Mouse (Mus musculus) MEL (cell line): ENCODE data around the gene Prkx. TPM values are rescaled to one million over a fixed set of nuclear protein-coding genes. Genes with fewer than 3 reads are reported as not detected.

Experiments
- DNase-seq: peaks from one replicate; pipeline ENCODE4 v3.0.0; 2011; ENCODE audit warnings: low read depth, low spot score
- H3K27ac ChIP-seq: 2 replicates; pipeline ENCODE4 v1.5.1; 2012; ENCODE audit warnings: low read depth, mild to moderate bottlenecking, control low read depth, low read length, moderate library complexity; ENCODE audit not compliant: control insufficient read depth
- H3K27me3 ChIP-seq, 2 experiments: fragments of 150-350 bp in 1 of 2; sonication (generic) in 1 of 2; 2 replicates each; pipeline ENCODE4 v1.6.1; 2012; ENCODE audit warnings: low read length in 2 of 2, mild to moderate bottlenecking in 2 of 2, improper control_type of control experiment in 1 of 2, moderate library complexity in 1 of 2; ENCODE audit not compliant: insufficient read depth in 2 of 2, control insufficient read depth in 1 of 2
- H3K36me3 ChIP-seq, 2 experiments: 2 replicates each; pipeline ENCODE4 v1.6.1; 2012 to 2014; ENCODE audit warnings: low read length in 2 of 2, improper control_type of control experiment in 1 of 2, inconsistent platforms in 1 of 2, mild to moderate bottlenecking in 1 of 2; ENCODE audit not compliant: insufficient read depth in 2 of 2, control insufficient read depth in 1 of 2
- H3K4me1 ChIP-seq, 2 experiments: fragments of 150-350 bp in 1 of 2; sonication (generic) in 1 of 2; 2 replicates each; pipeline ENCODE4 v1.6.1; 2012; ENCODE audit warnings: low read length in 2 of 2, improper control_type of control experiment in 1 of 2, mild to moderate bottlenecking in 1 of 2; ENCODE audit not compliant: insufficient read depth in 2 of 2, control insufficient read depth in 1 of 2
- H3K4me3 ChIP-seq, 2 experiments: fragments of 150-350 bp in 1 of 2; sonication (generic) in 1 of 2; 2 replicates each; pipeline ENCODE4 v1.5.1; 2012; ENCODE audit warnings: low read depth in 2 of 2, low read length in 2 of 2, mild to moderate bottlenecking in 2 of 2, moderate library complexity in 2 of 2, control low read depth in 1 of 2, improper control_type of control experiment in 1 of 2; ENCODE audit not compliant: control insufficient read depth in 1 of 2, insufficient read depth in 1 of 2
- H3K79me2 ChIP-seq: 2 replicates; pipeline ENCODE4 v1.6.1; 2012; ENCODE audit warnings: mild to moderate bottlenecking, low read length, moderate library complexity; ENCODE audit not compliant: control insufficient read depth, poor library complexity, insufficient read depth
- H3K9ac ChIP-seq: 2 replicates; pipeline ENCODE4 v1.6.1; 2012; ENCODE audit warnings: low read depth, mild to moderate bottlenecking, control low read depth, low read length, moderate library complexity; ENCODE audit not compliant: control insufficient read depth, poor library complexity, severe bottlenecking
- H3K9me3 ChIP-seq: fragments of 150-350 bp; sonication (generic); replicated peaks from 2 replicates; pipeline ENCODE4 v1.6.1; 2012; ENCODE audit warnings: mild to moderate bottlenecking, low read length, improper control_type of control experiment, moderate library complexity; ENCODE audit not compliant: insufficient read depth
- CHD2 ChIP-seq: IDR thresholded peaks from 2 replicates; pipeline ENCODE4 v1.6.1; 2011; ENCODE audit warnings: low read length, improper control_type of control experiment
- E2F4 ChIP-seq: IDR thresholded peaks from 2 replicates; pipeline ENCODE4 v1.6.1; 2011; ENCODE audit warnings: low read depth, low read length, improper control_type of control experiment, borderline replicate concordance
- ELF1 ChIP-seq: IDR thresholded peaks from 2 replicates; pipeline ENCODE4 v1.6.1; 2014; ENCODE audit warnings: low read depth, mild to moderate bottlenecking, inconsistent platforms, low read length, improper control_type of control experiment, moderate library complexity
- EP300 ChIP-seq, 2 experiments: IDR thresholded peaks; 2 replicates each; pipeline ENCODE4 v1.6.1; 2011; ENCODE audit warnings: improper control_type of control experiment in 2 of 2, low read length in 2 of 2, low read depth in 1 of 2, mild to moderate bottlenecking in 1 of 2
- GATA1 ChIP-seq: IDR thresholded peaks from 2 replicates; pipeline ENCODE4 v1.6.1; 2011; ENCODE audit warnings: low read depth, low read length, improper control_type of control experiment
- JUND ChIP-seq: IDR thresholded peaks from 2 replicates; pipeline ENCODE4 v1.6.1; 2011; ENCODE audit warnings: low read depth, mild to moderate bottlenecking, improper control_type of control experiment, low read length
- MAFK ChIP-seq: IDR thresholded peaks from 2 replicates; pipeline ENCODE4 v1.6.1; 2011; ENCODE audit warnings: low read depth, mild to moderate bottlenecking, low read length, improper control_type of control experiment, borderline replicate concordance
- MAX ChIP-seq: IDR thresholded peaks from 2 replicates; pipeline ENCODE4 v1.6.1; 2011; ENCODE audit warnings: low read length, improper control_type of control experiment
- MAZ ChIP-seq: IDR thresholded peaks from 2 replicates; pipeline ENCODE4 v1.6.1; 2012; ENCODE audit warnings: low read depth, mild to moderate bottlenecking, inconsistent platforms, low read length, improper control_type of control experiment
- MEF2A ChIP-seq: IDR thresholded peaks from 2 replicates; pipeline ENCODE4 v1.6.1; 2014; ENCODE audit warnings: low read depth, mild to moderate bottlenecking, inconsistent platforms, low read length, improper control_type of control experiment; ENCODE audit not compliant: poor library complexity, insufficient replicate concordance, severe bottlenecking; ENCODE audit errors: extremely low read depth
- POLR2AphosphoS2 ChIP-seq: IDR thresholded peaks from 2 replicates; pipeline ENCODE4 v1.6.1; 2011; ENCODE audit warnings: low read length, improper control_type of control experiment
- SIN3A ChIP-seq: IDR thresholded peaks from 2 replicates; pipeline ENCODE4 v1.6.1; 2012; ENCODE audit warnings: low read length, improper control_type of control experiment, inconsistent platforms
- SMC3 ChIP-seq: IDR thresholded peaks from 2 replicates; pipeline ENCODE4 v1.6.1; 2011; ENCODE audit warnings: low read depth, low read length, improper control_type of control experiment
- TBP ChIP-seq: IDR thresholded peaks from 2 replicates; pipeline ENCODE4 v1.8.0; 2011; ENCODE audit warnings: low read depth, low read length, improper control_type of control experiment
- USF2 ChIP-seq, 2 experiments: IDR thresholded peaks; 2 replicates each; pipeline ENCODE4 v1.6.1; 2011 to 2012; ENCODE audit warnings: improper control_type of control experiment in 2 of 2, low read length in 2 of 2, borderline replicate concordance in 1 of 2, inconsistent platforms in 1 of 2, low read depth in 1 of 2, mild to moderate bottlenecking in 1 of 2; ENCODE audit not compliant: insufficient read depth in 1 of 2
- ZKSCAN1 ChIP-seq: IDR thresholded peaks from 2 replicates; pipeline ENCODE4 v1.6.1; 2012; ENCODE audit warnings: low read depth, mild to moderate bottlenecking, inconsistent platforms, low read length, improper control_type of control experiment, moderate library complexity
- ZMIZ1 ChIP-seq: IDR thresholded peaks from 2 replicates; pipeline ENCODE4 v1.6.1; 2012; ENCODE audit warnings: low read depth, mild to moderate bottlenecking, inconsistent platforms, low read length, improper control_type of control experiment, moderate library complexity
- ZNF384 ChIP-seq: IDR thresholded peaks from 2 replicates; pipeline ENCODE4 v1.6.1; 2012; ENCODE audit warnings: low read depth, mild to moderate bottlenecking, inconsistent platforms, low read length, improper control_type of control experiment
- polyA plus RNA-seq, 2 experiments: library from polyadenylated mRNA; stranded (reverse) in 1 of 2; unstranded in 1 of 2; fragments of >175 nt in 1 of 2; fragments of >200 nt in 1 of 2; gene quantifications; 2 replicates each; pipeline versions ENCODE4 v1.2.1 to v1.2.4; 2012; ENCODE audit warnings: low replicate concordance in 2 of 2, low read depth in 1 of 2; ENCODE audit not compliant: insufficient read length in 2 of 2, insufficient read depth in 1 of 2, missing spikeins in 1 of 2
- total RNA-seq: library from RNA; depleted of rRNA; stranded (reverse); fragments of 300-350 nt; gene quantifications from 2 replicates; pipeline ENCODE4 v1.2.3, GENCODE M21; 2012

Gene Prkx
- total and polyA plus RNA-seq, 3 experiments = 4.3 to 6.7 TPM; not detected in 1

GRCm38 (mm10) chrX:77801543-77801942 lies 5.5 kb upstream of the Prkx start:
- Histone ChIP-seq H3K27ac (no peak overlapping the region), H3K9me3 (no peaks in the 10 kb centered on the region), H3K79me2 (no peaks in the 10 kb centered on the region), H3K9ac (no peak overlapping the region), H3K4me1 (peaks cover 0 to 2% of the 10 kb centered on the region in 2 experiments; a peak in 1 of 4 replicates), H3K36me3 (peaks cover 0 to 5% of the 10 kb centered on the region in 2 experiments; a peak in 2 of 4 replicates), H3K27me3 (no peaks in the 10 kb centered on the region), H3K4me3 (no peak overlapping the region)
- DNase-seq = peak; percentile 38
- TF ChIP-seq GATA1 = peak; percentile 61
- TF ChIP-seq JUND = no peak
- peak in 1 of 2 experiments; percentile 18; a peak in 1 of 4 replicates for TF ChIP-seq EP300 (IDR thresholded peaks at IDR 0.05; ENCODE audit: low read depth in 1 of 2, low read length in 2 of 2)

- H3K4me3 ChIP-seq = no peak overlapping the region
- no peak overlapping the region for H3K9ac ChIP-seq
- no peaks in the 10 kb centered on the region for H3K27me3 ChIP-seq
- no peak overlapping the region for H3K27ac ChIP-seq
- H3K9me3 ChIP-seq = no peaks in the 10 kb centered on the region
- no peak for TF ChIP-seq MEF2A
- no peak for TF ChIP-seq POLR2AphosphoS2
- TF ChIP-seq SIN3A = no peak
- TF ChIP-seq CHD2 = no peak
- TF ChIP-seq TBP = no peak
- TF ChIP-seq MAZ = no peak
- TF ChIP-seq ZMIZ1 = no peak
- TF ChIP-seq SMC3 = no peak
- no peak for TF ChIP-seq ZKSCAN1
- TF ChIP-seq MAX = no peak
- no peak for TF ChIP-seq ELF1
- TF ChIP-seq MAFK = no peak
- no peak for TF ChIP-seq USF2 (IDR thresholded peaks at IDR 0.05; ENCODE audit: borderline replicate concordance in 1 of 2, insufficient read depth in 1 of 2, low read depth in 1 of 2, low read length in 2 of 2)
- no peak for TF ChIP-seq ZNF384
- TF ChIP-seq E2F4 = no peak
- TF ChIP-seq JUND = no peak
- DNase-seq = no peak
- peaks cover 0 to 6% of the 10 kb centered on the region in 2 experiments; a peak in 2 of 4 replicates for H3K36me3 ChIP-seq
- peaks cover 0 to 3% of the 10 kb centered on the region in 2 experiments; a peak in 1 of 4 replicates for H3K4me1 ChIP-seq
- H3K79me2 ChIP-seq = peaks cover 2% of the 10 kb centered on the region
These were observed 3.5 kb upstream of the Prkx start for GRCm38 (mm10) chrX:77799554-77799953.
